Mouse (Mus musculus): ENCODE measurements around the gene Sco1. TPM values are rescaled to one million over a fixed set of nuclear protein-coding genes. Genes with fewer than 3 reads are reported as not detected.

Sco1 gene
- polyA plus RNA-seq, 1 experiment from 2014 or later: 9.6 TPM

- Histone ChIP-seq H3K4me3 (ENCODE audit: low read length) (no peak overlapping the region), H3K4me1 (ENCODE audit: control insufficient read depth, insufficient read depth, low read depth, low read length) (no peaks in the 10 kb centered on the region), H3K4me2 (ENCODE audit: low read length) (no peak overlapping the region), H3K27ac (ENCODE audit: low read depth, low read length) (no peak overlapping the region), H3K9ac (ENCODE audit: low read depth, low read length) (no peak overlapping the region), H3K36me3 (ENCODE audit: control insufficient read depth, insufficient read depth, low read length) (peaks cover 22% of the 10 kb centered on the region), H3K9me3 (ENCODE audit: control insufficient read depth, low read length) (no peaks in the 10 kb centered on the region), H3K27me3 (replicated peaks; ENCODE audit: control insufficient read depth, insufficient read depth, low read length) (no peaks in the 10 kb centered on the region)
- ATAC-seq: no peak
- WGBS: 92% methylated on average over 6 of the region's 6 CpGs
Observed at GRCm38 (mm10) chr11:67036229-67036628, 16.2 kb upstream of the Sco1 start.

DNA sequence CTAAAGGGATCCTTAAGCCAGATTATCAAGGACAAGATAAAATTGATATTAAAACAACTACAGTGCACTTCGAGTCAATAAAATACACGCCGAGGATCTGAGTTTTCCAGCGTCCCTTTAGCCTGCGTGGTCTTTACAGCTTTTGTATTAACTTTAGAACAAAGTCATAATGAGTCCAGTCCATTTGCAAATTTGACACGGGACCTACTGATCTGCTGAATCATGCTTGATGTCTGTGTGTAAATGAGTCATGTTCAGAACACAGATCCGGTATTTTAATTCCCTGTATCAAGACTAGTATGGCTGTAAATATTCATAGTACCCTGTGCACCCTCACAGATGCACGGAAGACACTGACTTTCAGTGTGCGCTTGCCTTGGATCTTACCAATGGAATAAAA, 15.6 kb upstream of the Sco1 start:
- WGBS: 95% methylated on average over 9 of the region's 9 CpGs
- Histone ChIP-seq H3K36me3 (ENCODE audit: control insufficient read depth, insufficient read depth, low read length) (peaks cover 28% of the 10 kb centered on the region), H3K27me3 (replicated peaks; ENCODE audit: control insufficient read depth, insufficient read depth, low read length) (no peaks in the 10 kb centered on the region), H3K9ac (ENCODE audit: low read depth, low read length) (no peak overlapping the region), H3K4me3 (ENCODE audit: low read length) (no peak overlapping the region), H3K4me2 (ENCODE audit: low read length) (no peak overlapping the region), H3K9me3 (ENCODE audit: control insufficient read depth, low read length) (no peaks in the 10 kb centered on the region), H3K4me1 (ENCODE audit: control insufficient read depth, insufficient read depth, low read depth, low read length) (no peaks in the 10 kb centered on the region), H3K27ac (ENCODE audit: low read depth, low read length) (no peak overlapping the region)
- no peak for ATAC-seq

DNA sequence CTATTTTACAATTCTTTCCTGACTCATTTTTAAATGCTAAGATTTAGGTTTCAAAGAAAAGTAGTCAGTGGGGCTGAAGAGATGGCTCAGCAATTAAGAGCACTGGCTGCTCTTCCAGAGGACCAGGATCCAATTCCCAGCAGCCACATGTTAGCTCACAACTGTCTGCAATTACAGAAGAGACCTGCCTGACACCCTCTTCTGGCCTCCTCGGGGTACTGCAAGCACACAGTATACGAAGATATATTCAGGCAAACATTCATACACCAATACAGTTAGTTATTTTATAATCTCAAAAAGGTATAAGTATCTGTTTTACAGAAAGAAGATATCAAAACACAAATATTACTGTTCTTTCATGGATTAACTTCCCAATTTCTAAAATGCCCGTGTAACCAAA, 12.7 kb upstream of the Sco1 start:
- Histone ChIP-seq H3K36me3 (ENCODE audit: control insufficient read depth, insufficient read depth, low read length) (peaks cover 28% of the 10 kb centered on the region), H3K4me2 (ENCODE audit: low read length) (no peak overlapping the region), H3K27ac (ENCODE audit: low read depth, low read length) (no peak overlapping the region), H3K4me1 (ENCODE audit: control insufficient read depth, insufficient read depth, low read depth, low read length) (no peaks in the 10 kb centered on the region), H3K9ac (ENCODE audit: low read depth, low read length) (no peak overlapping the region), H3K27me3 (replicated peaks; ENCODE audit: control insufficient read depth, insufficient read depth, low read length) (no peaks in the 10 kb centered on the region), H3K9me3 (ENCODE audit: control insufficient read depth, low read length) (no peaks in the 10 kb centered on the region), H3K4me3 (ENCODE audit: low read length) (no peak overlapping the region)
- WGBS: 89% methylated on average over 3 of the region's 3 CpGs
- no peak for ATAC-seq

- H3K9ac ChIP-seq (ENCODE audit: low read depth, low read length): no peak overlapping the region
- H3K36me3 ChIP-seq (ENCODE audit: control insufficient read depth, insufficient read depth, low read length): peaks cover 28% of the 10 kb centered on the region
Observed at GRCm38 (mm10) chr11:67040483-67040882, 12.0 kb upstream of the Sco1 start.

GRCm38 (mm10) chr11:67043007-67043406, 9.5 kb upstream of the Sco1 start:
- H3K4me2 ChIP-seq (ENCODE audit: low read length): no peak overlapping the region
- H3K36me3 ChIP-seq (ENCODE audit: control insufficient read depth, insufficient read depth, low read length): peaks cover 22% of the 10 kb centered on the region
- 50% methylated on average over 8 of the region's 8 CpGs for WGBS
- no peak overlapping the region for H3K4me3 ChIP-seq (ENCODE audit: low read length)
- H3K27ac ChIP-seq (ENCODE audit: low read depth, low read length): no peak overlapping the region
- ATAC-seq: no peak
- no peak overlapping the region for H3K9ac ChIP-seq (ENCODE audit: low read depth, low read length)
- no peaks in the 10 kb centered on the region for H3K4me1 ChIP-seq (ENCODE audit: control insufficient read depth, insufficient read depth, low read depth, low read length)
- no peaks in the 10 kb centered on the region for H3K9me3 ChIP-seq (ENCODE audit: control insufficient read depth, low read length)
- no peaks in the 10 kb centered on the region for H3K27me3 ChIP-seq (replicated peaks; ENCODE audit: control insufficient read depth, insufficient read depth, low read length)

More at GRCm38 (mm10) chr11:67040483-67040882, 12.0 kb upstream of the Sco1 start:
- Histone ChIP-seq H3K4me1 (ENCODE audit: control insufficient read depth, insufficient read depth, low read depth, low read length) (no peaks in the 10 kb centered on the region), H3K9me3 (ENCODE audit: control insufficient read depth, low read length) (no peaks in the 10 kb centered on the region), H3K4me3 (ENCODE audit: low read length) (no peak overlapping the region), H3K27me3 (replicated peaks; ENCODE audit: control insufficient read depth, insufficient read depth, low read length) (no peaks in the 10 kb centered on the region), H3K4me2 (ENCODE audit: low read length) (no peak overlapping the region), H3K27ac (ENCODE audit: low read depth, low read length) (no peak overlapping the region)
- 98% methylated on average over 6 of the region's 6 CpGs for WGBS
- no peak for ATAC-seq

- 82% methylated on average over 6 of the region's 6 CpGs for WGBS
- H3K27me3 ChIP-seq (replicated peaks; ENCODE audit: control insufficient read depth, insufficient read depth, low read length): no peaks in the 10 kb centered on the region
- peaks cover 17% of the 10 kb centered on the region for H3K36me3 ChIP-seq (ENCODE audit: control insufficient read depth, insufficient read depth, low read length)
- ATAC-seq: no peak
- H3K4me3 ChIP-seq (ENCODE audit: low read length): no peak overlapping the region
- no peaks in the 10 kb centered on the region for H3K9me3 ChIP-seq (ENCODE audit: control insufficient read depth, low read length)
- H3K4me1 ChIP-seq (ENCODE audit: control insufficient read depth, insufficient read depth, low read depth, low read length): no peaks in the 10 kb centered on the region
- H3K4me2 ChIP-seq (ENCODE audit: low read length): no peak overlapping the region
- H3K27ac ChIP-seq (ENCODE audit: low read depth, low read length): no peak overlapping the region
- no peak overlapping the region for H3K9ac ChIP-seq (ENCODE audit: low read depth, low read length)
Observed at GRCm38 (mm10) chr11:67044959-67045358, 7.5 kb upstream of the Sco1 start.

GRCm38 (mm10) chr11:67047199-67047598, 5.3 kb upstream of the Sco1 start:
- no peak overlapping the region for H3K9ac ChIP-seq (ENCODE audit: low read depth, low read length)
- H3K27ac ChIP-seq (ENCODE audit: low read depth, low read length): no peak overlapping the region
- no peaks in the 10 kb centered on the region for H3K9me3 ChIP-seq (ENCODE audit: control insufficient read depth, low read length)
- no peaks in the 10 kb centered on the region for H3K27me3 ChIP-seq (replicated peaks; ENCODE audit: control insufficient read depth, insufficient read depth, low read length)
- no peaks in the 10 kb centered on the region for H3K36me3 ChIP-seq (ENCODE audit: control insufficient read depth, insufficient read depth, low read length)
- peaks cover 5% of the 10 kb centered on the region for H3K4me1 ChIP-seq (ENCODE audit: control insufficient read depth, insufficient read depth, low read depth, low read length)
- H3K4me2 ChIP-seq (ENCODE audit: low read length): no peak overlapping the region
- no peak overlapping the region for H3K4me3 ChIP-seq (ENCODE audit: low read length)
- no peak for ATAC-seq
- WGBS: 95% methylated on average over 5 of the region's 5 CpGs

DNA sequence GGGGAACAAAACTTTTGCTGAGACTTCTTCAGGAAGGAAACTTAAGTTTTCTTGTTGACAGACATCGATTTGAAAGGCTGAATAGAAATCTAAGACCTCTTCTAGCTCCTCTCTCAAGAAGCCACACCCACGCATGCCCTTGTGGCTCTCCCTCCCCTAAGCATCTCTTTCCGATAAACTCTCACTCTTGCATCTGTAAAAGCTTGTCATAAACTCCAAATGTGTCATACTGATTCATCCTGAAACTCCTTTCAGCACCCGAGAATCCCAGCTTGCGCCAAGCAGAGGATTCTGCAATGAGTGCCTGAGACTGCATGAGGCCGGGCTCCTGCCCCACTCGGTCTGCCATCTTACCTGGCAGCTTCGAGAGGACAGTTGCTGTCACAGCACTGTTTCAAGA, 4.0 kb upstream of the Sco1 start:
- Histone ChIP-seq H3K4me3 (ENCODE audit: low read length) (no peak overlapping the region), H3K27me3 (replicated peaks; ENCODE audit: control insufficient read depth, insufficient read depth, low read length) (no peaks in the 10 kb centered on the region), H3K36me3 (ENCODE audit: control insufficient read depth, insufficient read depth, low read length) (no peaks in the 10 kb centered on the region), H3K9me3 (ENCODE audit: control insufficient read depth, low read length) (no peaks in the 10 kb centered on the region), H3K4me1 (ENCODE audit: control insufficient read depth, insufficient read depth, low read depth, low read length) (peaks cover 10% of the 10 kb centered on the region), H3K9ac (ENCODE audit: low read depth, low read length) (no peak overlapping the region), H3K4me2 (ENCODE audit: low read length) (no peak overlapping the region), H3K27ac (ENCODE audit: low read depth, low read length) (no peak overlapping the region)
- 91% methylated on average over 8 of the region's 8 CpGs for WGBS
- ATAC-seq: no peak

DNA sequence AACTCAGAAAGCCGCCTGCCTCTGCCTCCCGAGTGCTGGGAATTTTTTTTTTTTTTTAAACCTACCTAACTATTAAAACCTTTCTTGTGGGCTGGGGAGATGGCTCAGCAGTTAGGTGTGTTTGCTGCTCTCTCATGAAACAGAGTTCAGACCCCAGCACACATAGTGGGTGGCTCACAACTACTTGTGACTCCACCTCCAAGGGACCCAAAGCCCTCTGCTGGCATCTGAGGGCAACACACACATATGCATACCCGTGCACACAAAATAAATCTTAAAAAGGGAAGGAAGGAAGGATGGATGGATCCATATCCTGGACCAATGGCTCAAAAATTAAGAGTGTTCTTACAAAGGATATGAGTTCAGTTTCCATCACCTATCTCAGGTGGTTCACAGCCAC, 3.2 kb upstream of the Sco1 start:
- Histone ChIP-seq H3K9ac (ENCODE audit: low read depth, low read length) (no peak overlapping the region), H3K27me3 (replicated peaks; ENCODE audit: control insufficient read depth, insufficient read depth, low read length) (no peaks in the 10 kb centered on the region), H3K4me3 (ENCODE audit: low read length) (no peak overlapping the region), H3K4me1 (ENCODE audit: control insufficient read depth, insufficient read depth, low read depth, low read length) (peaks cover 14% of the 10 kb centered on the region), H3K27ac (ENCODE audit: low read depth, low read length) (no peak overlapping the region), H3K36me3 (ENCODE audit: control insufficient read depth, insufficient read depth, low read length) (no peaks in the 10 kb centered on the region), H3K9me3 (ENCODE audit: control insufficient read depth, low read length) (no peaks in the 10 kb centered on the region), H3K4me2 (ENCODE audit: low read length) (no peak overlapping the region)
- 93% methylated on average over 3 of the region's 3 CpGs for WGBS
- no peak for ATAC-seq

Measured in hindbrain, embryonic 16.5 days (tissue).